Comparison of ENCODE assay signal across 8 mouse cellular contexts in the genomic region with DNA sequence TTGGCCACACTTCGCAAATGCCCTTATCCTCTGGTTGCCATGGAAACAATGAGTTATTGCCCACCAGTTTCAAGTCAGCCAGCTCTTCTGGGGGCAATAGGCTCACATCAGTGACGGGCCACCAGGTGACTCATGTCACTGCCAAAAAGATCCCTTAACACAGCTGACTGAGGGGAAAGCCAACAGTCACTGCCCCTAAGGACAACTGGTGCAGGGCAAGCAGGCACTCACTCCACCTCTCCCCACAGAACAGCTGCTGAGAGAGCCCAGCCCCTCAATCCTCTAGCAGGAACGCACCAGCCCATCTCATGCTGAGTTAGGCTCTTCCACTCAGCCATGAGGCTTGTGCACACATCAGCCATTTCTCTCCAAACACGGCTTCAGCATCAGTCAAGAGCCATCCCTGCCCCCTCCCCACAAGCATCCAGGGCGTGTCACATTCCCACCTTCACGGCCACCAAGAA.
DNase-seq lines count a peak whose midpoint lies in the region; ATAC-seq and TF ChIP-seq lines count a peak whose summit lies in the region.

No protein-coding gene starts in this region.

- WGBS in kidney, embryonic 14.5 days: 7% methylated on average over 6 of the region's 6 CpGs
- 4% methylated on average over 6 of the region's 6 CpGs for WGBS in forebrain, embryonic 15.5 days
- WGBS in limb, embryonic 15.5 days: 4% methylated on average over 6 of the region's 6 CpGs
- 2% methylated on average over 6 of the region's 6 CpGs for WGBS in small intestine, adult 2 months

- peak overlapping the region; percentile 84 for H3K4me2 ChIP-seq in kidney, embryonic 14.5 days (replicated peaks; ENCODE audit: low read depth, low read length)
- H3K4me2 ChIP-seq in forebrain, embryonic 15.5 days (replicated peaks): peak overlapping the region; percentile 76
- peak overlapping the region; percentile 78 for H3K4me2 ChIP-seq in limb, embryonic 15.5 days

- no peaks in the 10 kb centered on the region for H3K9me3 ChIP-seq in kidney, embryonic 14.5 days (ENCODE audit: control insufficient read depth, low read length)
- no peaks in the 10 kb centered on the region for H3K9me3 ChIP-seq in forebrain, embryonic 15.5 days
- H3K9me3 ChIP-seq in limb, embryonic 15.5 days: no peaks in the 10 kb centered on the region

- no peak for DNase-seq in kidney, adult 11 months
- DNase-seq in NIH3T3 (ENCODE audit: low read depth): peak; percentile 64
- no peak for DNase-seq in urinary bladder, adult 2 months (ENCODE audit: low spot score)
- DNase-seq in right cerebral cortex, postnatal 25 days: no peak

- peak overlapping the region; percentile 83 for H3K9ac ChIP-seq in kidney, embryonic 14.5 days (ENCODE audit: low read depth, low read length)
- peak overlapping the region; percentile 88 for H3K9ac ChIP-seq in forebrain, embryonic 15.5 days (replicated peaks)
- H3K9ac ChIP-seq in limb, embryonic 15.5 days: peak overlapping the region; percentile 87

- peak overlapping the region; percentile 96 for H3K27ac ChIP-seq in kidney, embryonic 14.5 days (ENCODE audit: low read depth, low read length)
- peak overlapping the region; percentile 91 for H3K27ac ChIP-seq in forebrain, embryonic 15.5 days (replicated peaks)
- H3K27ac ChIP-seq in limb, embryonic 15.5 days: peak overlapping the region; percentile 99
- peak overlapping the region; percentile 91 for H3K27ac ChIP-seq in small intestine, adult 2 months (ENCODE audit: insufficient read depth, low read depth, low read length)

- TF ChIP-seq CTCF in small intestine, adult 2 months (IDR thresholded peaks at IDR 0.05; ENCODE audit: extremely low read depth, insufficient read length, insufficient replicate concordance, low read depth, low read length): no peak

- peak overlapping the region; percentile 64 for H3K4me3 ChIP-seq in kidney, embryonic 14.5 days (ENCODE audit: low read length)
- H3K4me3 ChIP-seq in forebrain, embryonic 15.5 days: peak overlapping the region; percentile 62
- H3K4me3 ChIP-seq in limb, embryonic 15.5 days: peak overlapping the region; percentile 69
- H3K4me3 ChIP-seq in small intestine, adult 2 months (ENCODE audit: low read depth, low read length): peak overlapping the region; percentile 73

- no peaks in the 10 kb centered on the region for H3K27me3 ChIP-seq in kidney, embryonic 14.5 days (ENCODE audit: control insufficient read depth, insufficient read depth, low read length)
- H3K27me3 ChIP-seq in forebrain, embryonic 15.5 days: no peaks in the 10 kb centered on the region
- H3K27me3 ChIP-seq in limb, embryonic 15.5 days: no peaks in the 10 kb centered on the region
- H3K27me3 ChIP-seq in small intestine, adult 2 months (ENCODE audit: control insufficient read depth, insufficient read depth, low read length): no peaks in the 10 kb centered on the region

- H3K36me3 ChIP-seq in kidney, embryonic 14.5 days (ENCODE audit: control insufficient read depth, insufficient read depth, low read length): no peaks in the 10 kb centered on the region
- H3K36me3 ChIP-seq in forebrain, embryonic 15.5 days: no peaks in the 10 kb centered on the region
- no peaks in the 10 kb centered on the region for H3K36me3 ChIP-seq in limb, embryonic 15.5 days
- no peaks in the 10 kb centered on the region for H3K36me3 ChIP-seq in small intestine, adult 2 months (ENCODE audit: control insufficient read depth, insufficient read depth, low read length)

- no peak for TF ChIP-seq POLR2A in small intestine, adult 2 months (IDR thresholded peaks at IDR 0.05; ENCODE audit: low read depth, low read length)

- ATAC-seq in kidney, embryonic 14.5 days (ENCODE audit: low FRiP score, low TSS enrichment): peak; percentile 29; the same call in 1 of the 2 replicates
- ATAC-seq in forebrain, embryonic 15.5 days (replicated peaks): peak; percentile 50
- peak; percentile 73; the same call in 1 of the 2 replicates for ATAC-seq in limb, embryonic 15.5 days (ENCODE audit: insufficient number of reproducible peaks, low FRiP score, low TSS enrichment, low read depth)

- H3K4me1 ChIP-seq in kidney, embryonic 14.5 days (ENCODE audit: control insufficient read depth, insufficient read depth, low read length): peaks cover 43% of the 10 kb centered on the region
- H3K4me1 ChIP-seq in forebrain, embryonic 15.5 days: peaks cover 55% of the 10 kb centered on the region
- H3K4me1 ChIP-seq in limb, embryonic 15.5 days: peaks cover 80% of the 10 kb centered on the region
- H3K4me1 ChIP-seq in small intestine, adult 2 months (ENCODE audit: control insufficient read depth, insufficient read depth, insufficient read length, low read length): peaks cover 41% of the 10 kb centered on the region
